Mouse (Mus musculus): Measurements from ENCODE around the gene S100a4.

DNA sequence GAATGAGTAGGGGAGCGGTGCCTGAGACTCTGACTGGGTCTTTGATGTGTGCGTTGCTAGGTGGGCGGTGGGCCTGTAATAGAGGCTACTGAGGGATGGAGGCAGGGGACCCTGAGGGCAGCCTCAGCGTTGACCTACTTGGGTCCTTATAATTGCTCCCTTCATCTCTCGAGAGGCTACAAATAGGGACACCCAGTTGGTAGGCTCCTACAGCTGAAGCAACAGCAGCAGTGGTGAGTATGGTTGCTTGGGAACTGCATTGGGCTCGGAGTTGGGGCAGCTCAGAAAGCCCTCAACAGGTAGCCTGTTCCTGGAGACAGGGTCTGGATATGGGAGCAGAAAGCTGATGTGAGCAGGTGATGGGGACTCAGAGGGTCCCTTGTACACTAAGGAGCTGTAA, 3.5 kb upstream of the S100a4 start:
- TF ChIP-seq POLR2A (IDR thresholded peaks at IDR 0.05; ENCODE audit: low read depth, low read length) (no peak), CTCF (conservative IDR thresholded peaks at IDR 0.05; ENCODE audit: insufficient read depth, insufficient read length, low read depth, low read length) (no peak)
